Mouse (Mus musculus) T-helper 1 cell (primary cell): ENCODE data around the gene Ifrd2.

ENCODE experiments used
- in situ Hi-C: fragments of 300-600 bp; cut with MboI, MseI; formaldehyde crosslinking; loops from one replicate; pipeline ENCODE4 v1.15.1; 2025; ENCODE audit warnings: high pct_unique_total_duplicates

The Ifrd2 gene

GRCm38 (mm10) chr9:107571534-107572326, 15.7 kb upstream of the Ifrd2 start:
- in situ Hi-C loops: loop anchor here (25.0 kb wide), 1 partner anchor 1384 kb away; the partner anchor contains the start of gene Ppm1m

GRCm38 (mm10) chr9:107572327-107572662, 15.1 kb upstream of the Ifrd2 start:
- in situ Hi-C loops: loop anchor here (25.0 kb wide), 1 partner anchor 1385 kb away; the partner anchor contains the start of gene Ppm1m

- in situ Hi-C loops: loop anchor here (25.0 kb wide), 1 partner anchor 1386 kb away; the partner anchor contains the start of gene Ppm1m
Measured at GRCm38 (mm10) chr9:107573774-107574173, 13.7 kb upstream of the Ifrd2 start.

GRCm38 (mm10) chr9:107575579-107576356, 11.7 kb upstream of the Ifrd2 start:
- in situ Hi-C loops: no loop called here

- in situ Hi-C loops: no loop called here
Measured at GRCm38 (mm10) chr9:107576357-107577107, 10.9 kb upstream of the Ifrd2 start, which contains the start of gene Hyal1. Gene Hyal1 (plus strand): TSS chr9:107576927.

GRCm38 (mm10) chr9:107577871-107578270, 9.6 kb upstream of the Ifrd2 start:
- in situ Hi-C loops: no loop called here

GRCm38 (mm10) chr9:107578587-107578986, 8.9 kb upstream of the Ifrd2 start, which contains the start of gene Naa80:
Gene Naa80 (plus strand): TSS chr9:107578887.
- in situ Hi-C loops: no loop called here

GRCm38 (mm10) chr9:107579023-107579900, 8.2 kb upstream of the Ifrd2 start:
- in situ Hi-C loops: no loop called here

- in situ Hi-C loops: no loop called here
Measured at GRCm38 (mm10) chr9:107580501-107581317, 6.7 kb upstream of the Ifrd2 start, which contains the start of gene Hyal3. Gene Hyal3 (plus strand): TSS chr9:107580818.

- in situ Hi-C loops: no loop called here
Measured at GRCm38 (mm10) chr9:107581584-107581983, 5.9 kb upstream of the Ifrd2 start.

- in situ Hi-C loops: no loop called here
Measured at GRCm38 (mm10) chr9:107582509-107583062, 4.9 kb upstream of the Ifrd2 start.

- in situ Hi-C loops: no loop called here
Measured at GRCm38 (mm10) chr9:107583174-107583573, 4.3 kb upstream of the Ifrd2 start.

- in situ Hi-C loops: no loop called here
Measured at GRCm38 (mm10) chr9:107586504-107586903, 938 bp upstream of the Ifrd2 start.

GRCm38 (mm10) chr9:107587833-107588639, 594 bp downstream of the Ifrd2 start:
- in situ Hi-C loops: no loop called here

- in situ Hi-C loops: no loop called here
Measured at GRCm38 (mm10) chr9:107590058-107590772, 2.8 kb downstream of the Ifrd2 start.

- in situ Hi-C loops: no loop called here
Measured at GRCm38 (mm10) chr9:107590773-107591060, 3.3 kb downstream of the Ifrd2 start.

- in situ Hi-C loops: no loop called here
Measured at GRCm38 (mm10) chr9:107593101-107593976, 5.9 kb downstream of the Ifrd2 start.
